Mouse (Mus musculus): ENCODE measurements at regions not wholly inside any gene's neighbourhood (a gene's known extent, or its start where the extent isn't known, plus 50 kb on each side); places are given as distances from the start of the nearest gene placed in this dataset.

- no peak for DNase-seq (ENCODE audit: low spot score in 2 of 2)
Measured at GRCm38 (mm10) chr19:21150241-21150640, 121.8 kb upstream of the Zfand5 start.

- no peak for DNase-seq (ENCODE audit: low spot score in 2 of 2)
Measured at GRCm38 (mm10) chr19:21146860-21147390, 125.2 kb upstream of the Zfand5 start.

- DNase-seq (ENCODE audit: low spot score in 2 of 2) = no peak
Measured at GRCm38 (mm10) chr19:21144659-21145283, 127.3 kb upstream of the Zfand5 start.

- DNase-seq (ENCODE audit: low spot score in 2 of 2) = no peak
Measured at GRCm38 (mm10) chr19:21143970-21144595, 128.0 kb upstream of the Zfand5 start.

- no peak for DNase-seq (ENCODE audit: low spot score in 2 of 2)
Measured at GRCm38 (mm10) chr19:21140456-21140855, 131.6 kb upstream of the Zfand5 start.

- DNase-seq (ENCODE audit: low spot score in 2 of 2) = no peak
Measured at GRCm38 (mm10) chr19:21138998-21139495, 133.0 kb upstream of the Zfand5 start.

- no peak for DNase-seq (ENCODE audit: low spot score in 2 of 2)
Measured at GRCm38 (mm10) chr19:21136756-21137155, 135.3 kb upstream of the Zfand5 start.

- DNase-seq (ENCODE audit: low spot score in 2 of 2) = no peak
Measured at GRCm38 (mm10) chr19:21135998-21136380, 136.1 kb upstream of the Zfand5 start.

GRCm38 (mm10) chr19:21135297-21135997 lies 136.6 kb upstream of the Zfand5 start:
- DNase-seq (ENCODE audit: low spot score in 2 of 2) = peak in 1 of 2 experiments; percentile 29

- no peak for DNase-seq (ENCODE audit: low spot score in 2 of 2)
Measured at GRCm38 (mm10) chr19:21129653-21130052, 142.4 kb upstream of the Zfand5 start.

- DNase-seq (ENCODE audit: low spot score in 2 of 2) = no peak
Measured at GRCm38 (mm10) chr19:21127079-21127745, 144.9 kb upstream of the Zfand5 start.

- DNase-seq (ENCODE audit: low spot score in 2 of 2) = no peak
Measured at GRCm38 (mm10) chr19:21126670-21127069, 145.4 kb upstream of the Zfand5 start.

- peak in 1 of 2 experiments; percentile 51 for DNase-seq (ENCODE audit: low spot score in 2 of 2)
Measured at GRCm38 (mm10) chr19:21119477-21119876, 152.6 kb upstream of the Zfand5 start.

- no peak for DNase-seq (ENCODE audit: low spot score in 2 of 2)
Measured at GRCm38 (mm10) chr19:21118782-21119181, 153.3 kb upstream of the Zfand5 start.

GRCm38 (mm10) chr19:21115693-21116092 lies 156.4 kb upstream of the Zfand5 start:
- DNase-seq (ENCODE audit: low spot score in 2 of 2) = no peak

GRCm38 (mm10) chr19:21111836-21112235 lies 157.8 kb upstream of the Tmc1 start:
- no peak for DNase-seq (ENCODE audit: low spot score in 2 of 2)

GRCm38 (mm10) chr19:21108311-21108710 lies 154.3 kb upstream of the Tmc1 start:
- DNase-seq (ENCODE audit: low spot score in 2 of 2) = no peak

- no peak for DNase-seq (ENCODE audit: low spot score in 2 of 2)
Measured at GRCm38 (mm10) chr19:21107741-21108140, 153.7 kb upstream of the Tmc1 start.

- DNase-seq (ENCODE audit: low spot score in 2 of 2) = no peak
Measured at GRCm38 (mm10) chr19:21107275-21107674, 153.3 kb upstream of the Tmc1 start.

- no peak for DNase-seq (ENCODE audit: low spot score in 2 of 2)
Measured at GRCm38 (mm10) chr19:21106766-21107165, 152.8 kb upstream of the Tmc1 start.

- DNase-seq (ENCODE audit: low spot score in 2 of 2) = peak; percentile 32 to 57
Measured at GRCm38 (mm10) chr19:21106241-21106669, 152.3 kb upstream of the Tmc1 start.

Data from layer of hippocampus, adult 18-20 months (tissue).